Mouse (Mus musculus) heart, postnatal 25 days (tissue): ENCODE measurements at regions not wholly inside any gene's neighbourhood (a gene's known extent, or its start where the extent isn't known, plus 50 kb on each side); places are given as distances from the start of the nearest gene placed in this dataset.
A peak's percentile ranks its signal among the peaks of the same experiment; 100 is the strongest.

Experiments
- DNase-seq: peaks from one replicate; pipeline ENCODE4 v3.0.0; 2022; ENCODE audit warnings: low spot score
- intact Hi-C: fragments of 180-260 bp; cut with DNase I; formaldehyde crosslinking; loops from one replicate; pipeline ENCODE4 v1.15.1; 2025

DNA sequence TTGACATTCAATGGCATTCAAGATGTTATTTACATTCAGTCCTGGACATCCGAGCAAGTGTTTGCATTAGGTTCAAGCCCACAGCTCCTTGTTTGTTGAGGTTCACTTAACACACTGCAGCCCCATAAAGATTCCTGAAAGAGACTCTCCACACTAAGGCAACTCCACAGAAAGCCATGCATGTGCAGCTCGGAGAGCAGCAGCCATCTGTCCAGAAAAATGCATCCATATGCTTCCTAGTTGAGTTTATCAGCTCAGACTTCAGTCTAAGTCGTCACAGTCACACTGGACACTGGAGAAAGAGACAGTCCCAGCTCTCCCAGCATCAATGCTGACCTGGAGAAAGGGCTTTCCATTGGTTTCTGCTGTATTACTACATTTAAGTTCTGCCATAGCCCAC, 339.7 kb downstream of the Epha4 start:
- intact Hi-C loops = no loop called here

DNA sequence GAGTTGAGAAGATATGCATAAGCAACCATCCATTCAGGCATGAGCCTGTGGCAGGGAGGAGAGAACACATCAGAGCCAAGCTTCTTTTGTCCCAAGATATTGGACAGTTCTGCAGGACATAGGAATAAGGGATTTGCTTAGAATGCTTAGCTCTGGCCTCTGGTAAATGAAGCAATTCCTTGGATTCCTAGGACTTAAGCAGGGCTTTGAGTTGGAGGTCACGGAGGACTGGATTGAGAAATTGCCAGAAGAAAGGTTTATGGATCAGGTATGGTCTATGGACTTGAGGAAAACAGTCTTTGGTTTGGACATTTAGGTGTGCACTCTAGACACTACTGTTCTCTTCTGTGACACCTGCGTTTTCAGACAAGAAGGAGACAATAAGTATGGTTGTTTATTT, 338.4 kb downstream of the Epha4 start:
- intact Hi-C loops = no loop called here
- DNase-seq = no peak

More for the DNA sequence above, 339.7 kb downstream of the Epha4 start:
- no peak for DNase-seq

DNA sequence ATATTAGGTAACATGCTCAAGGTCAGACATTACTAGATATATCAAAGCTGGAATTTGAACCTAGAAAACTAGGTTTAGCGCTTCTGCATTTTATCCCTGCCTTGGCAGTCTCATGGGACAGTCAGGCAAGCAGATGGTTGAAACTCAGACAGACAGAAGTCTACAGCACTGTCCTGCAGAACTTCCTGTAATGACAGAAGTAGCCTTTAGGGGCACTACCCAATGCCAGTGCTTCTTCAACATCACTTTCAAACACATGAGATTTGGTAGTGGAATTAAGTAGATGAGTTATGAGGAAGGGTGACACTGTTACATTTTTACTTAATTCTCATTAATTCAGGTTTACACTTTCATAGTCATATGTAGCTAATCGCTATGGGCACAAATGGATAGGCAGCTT, 330.9 kb downstream of the Epha4 start:
- DNase-seq = no peak
- intact Hi-C loops = no loop called here

DNA sequence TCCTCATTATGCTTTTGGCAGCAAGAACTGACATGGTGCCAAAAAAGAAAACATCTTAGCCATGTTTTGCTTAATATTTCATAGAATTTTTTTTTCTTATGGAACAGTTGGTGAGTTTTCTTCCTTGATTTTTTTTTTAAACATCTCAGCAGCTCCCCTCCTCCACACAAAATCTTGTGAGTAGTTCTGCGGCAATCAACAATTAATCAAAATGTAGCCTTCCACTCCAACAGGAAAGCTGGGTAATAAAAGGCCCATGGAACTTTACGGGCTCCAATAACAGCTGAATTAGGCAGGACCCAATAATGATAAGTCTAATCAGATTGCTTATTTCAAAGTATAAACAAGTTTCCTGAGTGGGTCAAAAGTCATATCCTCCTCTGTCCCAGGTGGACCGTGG, 324.7 kb downstream of the Epha4 start:
- no peak for DNase-seq
- intact Hi-C loops = no loop called here

DNA sequence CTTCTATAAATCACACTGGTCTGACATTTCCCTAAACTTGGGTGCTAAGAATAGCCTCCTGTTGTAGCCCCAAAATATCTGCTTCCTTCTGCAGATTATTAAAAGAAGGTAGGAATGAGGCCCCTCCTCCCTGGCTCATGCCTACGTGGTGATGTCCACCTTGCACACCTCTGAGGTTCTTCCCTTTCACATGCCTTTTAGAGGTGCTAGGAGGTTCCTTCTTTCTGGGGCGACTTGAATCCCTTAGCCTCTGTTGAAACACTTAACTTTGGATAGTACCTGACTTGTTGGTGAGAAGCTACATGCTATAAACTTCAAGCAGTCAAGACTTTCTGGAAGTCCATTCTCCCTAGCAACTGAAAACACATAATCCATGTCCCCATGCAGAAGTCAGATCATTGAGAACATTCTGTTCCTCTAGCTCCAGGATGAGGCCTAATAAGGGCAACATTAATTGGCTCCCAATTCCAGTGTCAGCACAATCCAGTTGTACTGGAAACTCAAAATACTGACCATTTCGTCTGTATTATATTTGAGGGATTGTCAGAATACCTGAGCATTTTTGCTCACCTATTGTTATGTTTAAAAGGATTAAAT, 313.5 kb downstream of the Epha4 start:
- no peak for DNase-seq
- intact Hi-C loops = loop anchor here (2.0 kb wide), 1 partner anchor 313 kb away; the partner anchor contains the start of gene Epha4

GRCm38 (mm10) chr1:77202948-77203347, 311.9 kb downstream of the Epha4 start:
- peak; percentile 21 for DNase-seq
- intact Hi-C loops = no loop called here

GRCm38 (mm10) chr1:77206535-77206934, 308.4 kb downstream of the Epha4 start:
- intact Hi-C loops = no loop called here

DNA sequence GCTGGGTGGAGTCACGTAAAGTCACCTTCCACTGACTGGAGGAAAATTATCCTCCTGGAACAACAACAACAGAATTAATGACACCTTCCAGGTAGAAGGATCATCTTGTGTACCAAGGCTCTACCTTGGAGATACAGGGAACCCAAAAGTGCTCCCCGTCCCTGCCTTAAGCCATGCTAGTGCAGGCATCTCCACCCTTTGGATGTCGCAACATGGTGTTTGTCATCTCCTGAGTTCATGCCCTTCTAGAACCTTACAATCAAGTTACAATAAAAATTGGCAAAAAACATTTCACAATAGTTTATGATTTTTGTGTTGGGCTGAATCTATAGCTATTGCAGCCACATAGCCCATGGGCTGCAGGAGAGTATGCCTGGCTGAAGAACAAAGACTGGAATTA, 305.5 kb downstream of the Epha4 start:
- no peak for DNase-seq
- intact Hi-C loops = no loop called here

More at GRCm38 (mm10) chr1:77206535-77206934, 308.4 kb downstream of the Epha4 start:
- no peak for DNase-seq

GRCm38 (mm10) chr1:77213462-77214098, 301.3 kb downstream of the Epha4 start:
- intact Hi-C loops = no loop called here
- no peak for DNase-seq

GRCm38 (mm10) chr1:77219488-77220321, 295.2 kb downstream of the Epha4 start:
- DNase-seq = no peak
- intact Hi-C loops = no loop called here

DNA sequence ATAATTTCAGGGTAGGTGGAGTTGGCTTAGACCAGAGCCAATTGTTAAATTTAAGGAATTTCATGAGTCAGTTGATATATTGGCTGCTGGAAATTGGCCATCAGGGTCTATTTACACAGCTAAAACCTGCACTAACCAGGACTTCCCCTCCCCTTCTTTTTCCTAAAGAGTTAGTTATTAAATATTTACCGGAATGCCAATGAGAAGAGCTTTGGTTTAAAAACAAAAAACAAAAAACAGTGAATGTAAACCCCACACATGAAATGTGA, 294.6 kb downstream of the Epha4 start:
- intact Hi-C loops = no loop called here

DNA sequence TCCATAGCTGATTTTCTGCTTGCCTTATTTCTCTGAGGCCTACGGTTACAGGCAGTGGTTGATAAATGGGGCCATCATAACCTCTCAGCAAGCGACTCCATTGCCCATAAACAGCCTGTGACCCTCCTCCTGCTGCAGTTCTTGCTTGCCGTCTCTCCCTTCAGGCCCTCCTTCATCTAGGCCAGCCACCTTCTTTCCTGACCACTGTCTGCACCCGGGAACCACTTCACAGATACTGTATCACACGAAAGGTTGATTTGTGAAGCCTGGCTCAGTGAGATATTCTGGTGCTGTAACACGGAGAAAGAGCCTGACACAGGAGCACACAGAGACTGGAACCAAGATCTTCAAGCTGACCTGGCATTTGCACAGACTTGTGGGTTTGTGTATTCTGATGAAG, 294.1 kb downstream of the Epha4 start:
- intact Hi-C loops = no loop called here
- DNase-seq = no peak

More for the DNA sequence above, 294.6 kb downstream of the Epha4 start:
- no peak for DNase-seq

- intact Hi-C loops = no loop called here
- DNase-seq = no peak
Measured at GRCm38 (mm10) chr1:77221900-77222299, 293.0 kb downstream of the Epha4 start.

- DNase-seq = no peak
- intact Hi-C loops = no loop called here
Measured at GRCm38 (mm10) chr1:77226546-77226945, 288.3 kb downstream of the Epha4 start.

- DNase-seq = no peak
Measured at GRCm38 (mm10) chr1:77226991-77227515, 287.8 kb downstream of the Epha4 start.

DNA sequence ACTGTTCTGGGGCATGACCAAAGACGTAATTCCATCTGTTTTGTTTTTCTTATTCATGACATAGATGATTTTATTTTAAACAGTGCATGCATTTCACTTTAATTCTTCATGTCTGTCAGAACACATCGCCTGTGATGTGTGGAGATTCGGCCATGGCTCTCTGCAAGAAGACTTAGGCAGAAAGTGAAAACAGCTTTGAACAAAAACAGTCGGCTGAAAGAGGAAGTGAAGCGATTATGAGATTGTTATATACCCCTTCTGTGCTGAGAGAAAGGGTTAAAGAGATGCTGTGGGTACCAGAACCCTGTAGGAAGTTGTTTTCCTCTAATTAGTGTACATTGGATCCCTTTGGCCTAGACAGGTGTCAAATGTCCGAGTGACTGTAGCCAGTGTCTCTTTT, 287.1 kb downstream of the Epha4 start:
- intact Hi-C loops = no loop called here
- DNase-seq = no peak

More at GRCm38 (mm10) chr1:77226991-77227515, 287.8 kb downstream of the Epha4 start:
- intact Hi-C loops = no loop called here

- DNase-seq = no peak
- intact Hi-C loops = no loop called here
Measured at GRCm38 (mm10) chr1:77229561-77229960, 285.3 kb downstream of the Epha4 start.

- peak; percentile 9 for DNase-seq
- intact Hi-C loops = no loop called here
Measured at GRCm38 (mm10) chr1:77233010-77233409, 281.9 kb downstream of the Epha4 start.

- no peak for DNase-seq
- intact Hi-C loops = no loop called here
Measured at GRCm38 (mm10) chr1:77244642-77245041, 270.2 kb downstream of the Epha4 start.

DNA sequence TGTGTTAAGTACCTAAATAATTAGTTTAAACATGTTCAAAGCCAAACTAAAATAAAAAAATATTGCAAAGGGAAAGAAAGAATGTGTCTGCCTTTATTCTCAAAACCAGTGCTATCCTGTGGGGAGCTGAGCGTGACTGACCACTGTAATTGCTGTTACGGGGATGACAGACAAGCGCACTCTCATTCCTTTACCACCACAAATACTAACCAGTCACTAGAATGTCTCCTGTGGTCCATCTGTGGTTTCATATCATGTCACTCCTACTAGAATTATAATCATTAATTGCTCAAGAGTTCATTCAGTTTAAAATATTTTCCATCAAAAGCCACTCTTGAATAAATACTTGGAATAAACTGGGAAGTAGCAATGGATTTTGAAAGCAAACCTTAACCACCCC, 268.8 kb downstream of the Epha4 start:
- intact Hi-C loops = no loop called here
- DNase-seq = no peak

DNA sequence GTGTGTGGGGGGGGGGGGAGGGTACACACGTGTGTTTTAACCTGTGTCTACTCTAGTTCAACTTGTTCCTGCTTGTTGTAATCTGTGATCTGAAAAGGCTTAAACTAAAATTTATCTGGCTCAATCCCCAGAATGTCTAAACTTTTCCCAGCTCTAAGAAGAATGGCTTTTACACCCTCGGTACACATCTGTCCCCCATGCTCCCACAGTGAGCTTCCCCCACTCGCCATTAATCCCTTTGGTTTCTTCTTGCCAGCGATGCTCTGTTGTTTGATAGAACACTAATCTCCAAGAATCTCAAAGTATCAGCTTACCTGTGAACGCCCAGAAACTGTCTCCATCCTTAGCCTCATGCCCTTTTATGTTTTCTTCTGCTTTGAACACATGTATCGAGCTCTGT, 260.6 kb downstream of the Epha4 start:
- intact Hi-C loops = loop anchor here (10.0 kb wide), 1 partner anchor 109 kb away; no protein-coding TSS in a partner anchor
- DNase-seq = no peak
